Mouse (Mus musculus): ENCODE results near the gene Glis1. TPM values are rescaled to one million over a fixed set of nuclear protein-coding genes. Genes with fewer than 3 reads are reported as not detected.

Gene Glis1
- total RNA-seq (2014; fragmentation: Nextera tagmentation) = 0.38 TPM in 1 of 2 replicates, not detected in the other
- total RNA-seq (2017) = 0.16 TPM in 1 of 2 replicates, not detected in the other
- polyA plus RNA-seq (2012) = 0.20 and 0.23 TPM in 2 replicates

DNA sequence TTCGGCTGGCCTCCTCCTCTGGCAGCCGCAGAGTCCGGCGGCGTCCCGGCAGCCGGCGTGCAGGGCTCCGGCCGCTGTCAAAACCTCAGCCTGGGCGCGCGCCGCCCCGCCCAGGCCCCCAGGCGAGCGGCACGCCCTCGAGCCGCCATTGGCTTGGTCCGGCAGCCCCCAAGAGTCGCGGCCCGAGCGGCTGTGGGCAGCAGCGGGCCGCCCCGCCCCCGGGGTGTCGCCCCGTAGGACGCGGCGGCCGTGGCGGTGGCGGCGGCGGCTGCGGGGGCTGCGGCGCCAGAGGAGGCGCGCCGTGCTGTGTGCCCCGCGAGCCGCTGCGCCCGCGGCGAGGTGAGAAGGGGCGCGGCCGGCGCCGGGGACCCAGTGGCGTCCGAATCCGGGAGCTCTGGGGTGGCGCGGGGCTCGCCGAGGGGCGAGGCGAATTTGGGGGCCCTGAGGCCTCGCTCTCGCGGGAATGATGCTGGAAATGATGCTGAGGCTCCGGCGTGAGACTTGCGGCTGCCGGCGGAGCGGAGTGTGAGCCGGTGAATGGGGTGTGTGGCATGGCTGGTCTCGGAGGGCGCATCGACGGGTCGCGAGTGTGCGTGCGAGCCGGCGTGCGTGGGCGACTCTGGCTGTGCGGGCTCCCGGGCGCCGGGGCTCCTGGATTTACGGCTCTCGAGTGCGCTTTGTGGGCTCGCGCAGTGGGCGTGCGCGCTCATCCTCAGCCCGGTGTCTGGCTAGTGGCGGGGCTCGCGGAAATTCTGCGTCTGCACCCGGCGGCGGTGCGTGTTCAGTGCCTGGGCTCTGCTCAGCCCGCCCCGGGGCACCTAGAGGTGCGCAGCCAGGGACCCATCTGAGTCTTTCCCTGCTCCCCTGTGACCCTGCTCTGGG, at the start of gene Glis1:
Gene Glis1, plus strand, starts transcription at position 236 of the 882 bp plus-strand sequence.
- H3K4me3 ChIP-seq (ENCODE audit: low read depth, low read length) = peak within 1 kb of the TSS; percentile 61; the same call in 1 of the 2 replicates
- DNase-seq (ENCODE audit: low spot score) = no peak
- no peak for ATAC-seq (ENCODE audit: extremely low read depth, insufficient number of reproducible peaks, low FRiP score, poor library complexity, severe bottlenecking)
- no peaks in the 10 kb centered on the region; the same call in 1 of the 2 replicates for H3K4me1 ChIP-seq (ENCODE audit: insufficient read depth, low read depth, low read length)
- H3K9me3 ChIP-seq (replicated peaks) = peaks cover 7% of the 10 kb centered on the region; the same call in 1 of the 2 replicates
- peaks cover 47% of the 10 kb centered on the region for H3K27me3 ChIP-seq (ENCODE audit: insufficient read depth, low read length)
- H3K36me3 ChIP-seq (replicated peaks) = no peaks in the 10 kb centered on the region
- TF ChIP-seq POLR2AphosphoS5 (IDR thresholded peaks at IDR 0.05; ENCODE audit: insufficient replicate concordance, low read depth, low read length) (no peak), GATA2 (IDR thresholded peaks at IDR 0.05; ENCODE audit: borderline replicate concordance, low read depth, low read length) (no peak), CTCF (IDR thresholded peaks at IDR 0.05; ENCODE audit: low read depth, low read length) (no peak), TAL1 (conservative IDR thresholded peaks at IDR 0.05; ENCODE audit: low read depth, low read length) (no peak), GATA1 (IDR thresholded peaks at IDR 0.05; ENCODE audit: borderline replicate concordance, low read length) (no peak)

DNA sequence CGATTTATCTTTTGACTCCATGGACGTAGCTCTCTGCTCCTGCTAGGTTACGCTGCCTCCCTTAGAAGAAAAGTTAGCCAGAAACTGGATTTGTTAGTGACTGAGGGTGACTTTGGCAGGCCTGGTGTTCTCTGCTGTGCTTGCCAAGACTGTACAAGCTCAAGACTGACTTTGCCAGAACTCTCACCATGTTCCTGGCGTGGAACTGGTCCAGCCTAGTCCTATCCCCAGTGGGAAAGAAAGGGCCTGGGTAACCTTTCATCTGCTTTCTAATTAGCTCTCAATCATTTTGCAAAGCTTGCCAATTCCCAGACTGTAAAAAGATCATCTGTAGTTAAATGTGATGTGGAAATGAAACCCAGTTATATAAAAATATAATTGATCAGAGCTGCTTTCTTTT, 47.4 kb upstream of the Glis1 start:
- Histone ChIP-seq H3K9me3 (replicated peaks) (no peaks in the 10 kb centered on the region), H3K27me3 (ENCODE audit: insufficient read depth, low read length) (no peaks in the 10 kb centered on the region), H3K36me3 (replicated peaks) (peaks cover 94% of the 10 kb centered on the region), H3K4me1 (ENCODE audit: insufficient read depth, low read depth, low read length) (no peaks in the 10 kb centered on the region), H3K4me3 (ENCODE audit: low read depth, low read length) (no peak overlapping the region)
- ATAC-seq (ENCODE audit: extremely low read depth, insufficient number of reproducible peaks, low FRiP score, poor library complexity, severe bottlenecking) = no peak
- TF ChIP-seq CTCF (IDR thresholded peaks at IDR 0.05; ENCODE audit: low read depth, low read length) (no peak), GATA1 (IDR thresholded peaks at IDR 0.05; ENCODE audit: borderline replicate concordance, low read length) (no peak), POLR2AphosphoS5 (IDR thresholded peaks at IDR 0.05; ENCODE audit: insufficient replicate concordance, low read depth, low read length) (no peak), TAL1 (conservative IDR thresholded peaks at IDR 0.05; ENCODE audit: low read depth, low read length) (no peak), GATA2 (IDR thresholded peaks at IDR 0.05; ENCODE audit: borderline replicate concordance, low read depth, low read length) (no peak)
- DNase-seq (ENCODE audit: low spot score) = no peak

DNA sequence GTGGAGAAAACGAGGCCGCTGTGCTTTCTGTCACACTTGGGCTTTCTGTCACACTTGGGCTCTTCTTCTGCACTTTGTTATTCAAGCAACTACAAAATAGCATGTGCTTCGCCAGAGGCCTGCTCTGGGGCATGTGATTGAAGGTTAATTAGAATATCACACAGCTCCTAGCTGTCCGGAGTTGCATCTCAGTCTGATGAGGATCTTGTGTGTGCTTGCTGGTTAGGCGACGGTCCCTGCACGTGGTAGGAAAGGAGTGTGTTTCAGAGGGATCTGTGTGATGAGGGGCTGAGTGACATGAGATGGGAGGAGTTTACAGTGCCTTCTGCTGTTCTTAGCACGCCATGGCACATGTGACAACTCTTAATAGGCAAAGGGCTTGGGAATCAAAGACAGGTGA, 46.9 kb upstream of the Glis1 start:
- no peaks in the 10 kb centered on the region for H3K9me3 ChIP-seq (replicated peaks)
- no peaks in the 10 kb centered on the region for H3K4me1 ChIP-seq (ENCODE audit: insufficient read depth, low read depth, low read length)
- ATAC-seq (ENCODE audit: extremely low read depth, insufficient number of reproducible peaks, low FRiP score, poor library complexity, severe bottlenecking) = no peak
- H3K36me3 ChIP-seq (replicated peaks) = peaks cover 95% of the 10 kb centered on the region
- DNase-seq (ENCODE audit: low spot score) = no peak
- H3K4me3 ChIP-seq (ENCODE audit: low read depth, low read length) = no peak overlapping the region
- TF ChIP-seq TAL1 (conservative IDR thresholded peaks at IDR 0.05; ENCODE audit: low read depth, low read length) (no peak), GATA1 (IDR thresholded peaks at IDR 0.05; ENCODE audit: borderline replicate concordance, low read length) (no peak), GATA2 (IDR thresholded peaks at IDR 0.05; ENCODE audit: borderline replicate concordance, low read depth, low read length) (no peak), CTCF (IDR thresholded peaks at IDR 0.05; ENCODE audit: low read depth, low read length) (no peak), POLR2AphosphoS5 (IDR thresholded peaks at IDR 0.05; ENCODE audit: insufficient replicate concordance, low read depth, low read length) (no peak)
- H3K27me3 ChIP-seq (ENCODE audit: insufficient read depth, low read length) = no peaks in the 10 kb centered on the region

GRCm38 (mm10) chr4:107388291-107388690, 46.1 kb upstream of the Glis1 start:
- TF ChIP-seq POLR2AphosphoS5 (IDR thresholded peaks at IDR 0.05; ENCODE audit: insufficient replicate concordance, low read depth, low read length) (no peak), TAL1 (conservative IDR thresholded peaks at IDR 0.05; ENCODE audit: low read depth, low read length) (no peak), GATA1 (IDR thresholded peaks at IDR 0.05; ENCODE audit: borderline replicate concordance, low read length) (no peak), CTCF (IDR thresholded peaks at IDR 0.05; ENCODE audit: low read depth, low read length) (no peak), GATA2 (IDR thresholded peaks at IDR 0.05; ENCODE audit: borderline replicate concordance, low read depth, low read length) (no peak)
- no peaks in the 10 kb centered on the region for H3K9me3 ChIP-seq (replicated peaks)
- no peaks in the 10 kb centered on the region for H3K27me3 ChIP-seq (ENCODE audit: insufficient read depth, low read length)
- no peaks in the 10 kb centered on the region for H3K4me1 ChIP-seq (ENCODE audit: insufficient read depth, low read depth, low read length)
- DNase-seq (ENCODE audit: low spot score) (no peak), ATAC-seq (ENCODE audit: extremely low read depth, insufficient number of reproducible peaks, low FRiP score, poor library complexity, severe bottlenecking) (no peak)
- no peak overlapping the region for H3K4me3 ChIP-seq (ENCODE audit: low read depth, low read length)
- H3K36me3 ChIP-seq (replicated peaks) = peaks cover 95% of the 10 kb centered on the region

DNA sequence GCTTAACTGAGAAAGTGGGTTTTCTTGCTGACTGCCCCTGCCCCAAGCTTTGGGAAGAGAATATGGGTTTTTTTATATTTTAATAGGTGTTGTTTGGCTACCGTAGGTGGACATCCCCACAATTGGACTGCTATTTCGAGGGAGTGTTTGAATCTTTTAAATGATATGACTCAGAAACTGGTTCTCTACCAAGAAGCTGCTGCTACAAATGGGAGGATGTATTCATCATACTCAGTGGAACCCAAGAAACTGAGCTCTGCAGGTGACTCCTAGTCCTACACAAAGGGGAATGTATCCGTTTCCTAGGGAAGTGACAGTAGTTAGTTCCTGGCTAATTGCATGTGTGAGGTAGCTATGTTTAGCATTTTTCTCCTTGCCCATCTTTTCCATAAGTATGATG, 45.0 kb upstream of the Glis1 start:
- H3K4me1 ChIP-seq (ENCODE audit: insufficient read depth, low read depth, low read length) = no peaks in the 10 kb centered on the region
- peaks cover 96% of the 10 kb centered on the region for H3K36me3 ChIP-seq (replicated peaks)
- DNase-seq (ENCODE audit: low spot score) = no peak
- TF ChIP-seq POLR2AphosphoS5 (IDR thresholded peaks at IDR 0.05; ENCODE audit: insufficient replicate concordance, low read depth, low read length) (no peak), TAL1 (conservative IDR thresholded peaks at IDR 0.05; ENCODE audit: low read depth, low read length) (no peak), GATA2 (IDR thresholded peaks at IDR 0.05; ENCODE audit: borderline replicate concordance, low read depth, low read length) (no peak), GATA1 (IDR thresholded peaks at IDR 0.05; ENCODE audit: borderline replicate concordance, low read length) (no peak), CTCF (IDR thresholded peaks at IDR 0.05; ENCODE audit: low read depth, low read length) (no peak)
- ATAC-seq (ENCODE audit: extremely low read depth, insufficient number of reproducible peaks, low FRiP score, poor library complexity, severe bottlenecking) = no peak
- H3K27me3 ChIP-seq (ENCODE audit: insufficient read depth, low read length) = no peaks in the 10 kb centered on the region
- H3K4me3 ChIP-seq (ENCODE audit: low read depth, low read length) = no peak overlapping the region
- no peaks in the 10 kb centered on the region for H3K9me3 ChIP-seq (replicated peaks)

DNA sequence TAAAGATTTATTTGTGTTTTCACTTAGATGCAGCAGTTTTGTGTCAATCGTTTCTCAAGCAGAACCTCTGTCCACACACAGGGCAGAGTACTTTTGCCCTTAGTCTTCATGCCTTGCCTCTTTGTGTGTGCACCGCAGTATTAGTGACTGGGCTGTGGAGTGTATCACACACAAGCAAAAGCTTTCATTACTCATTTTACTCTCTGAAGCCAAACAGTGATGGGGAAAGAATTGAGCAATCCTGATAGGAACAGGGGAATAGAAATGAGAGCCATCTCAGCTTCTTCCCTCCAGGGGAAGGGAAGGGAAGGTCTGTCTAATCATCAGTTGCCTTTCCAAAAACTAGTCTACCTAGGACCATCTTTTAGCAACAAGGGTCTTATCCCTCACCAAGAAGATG, 40.6 kb upstream of the Glis1 start:
- Histone ChIP-seq H3K36me3 (replicated peaks) (peaks cover 97% of the 10 kb centered on the region), H3K9me3 (replicated peaks) (no peaks in the 10 kb centered on the region), H3K4me3 (ENCODE audit: low read depth, low read length) (no peak overlapping the region), H3K4me1 (ENCODE audit: insufficient read depth, low read depth, low read length) (no peaks in the 10 kb centered on the region), H3K27me3 (ENCODE audit: insufficient read depth, low read length) (no peaks in the 10 kb centered on the region)
- ATAC-seq (ENCODE audit: extremely low read depth, insufficient number of reproducible peaks, low FRiP score, poor library complexity, severe bottlenecking) (no peak), DNase-seq (ENCODE audit: low spot score) (no peak)
- TF ChIP-seq GATA1 (IDR thresholded peaks at IDR 0.05; ENCODE audit: borderline replicate concordance, low read length) (no peak), GATA2 (IDR thresholded peaks at IDR 0.05; ENCODE audit: borderline replicate concordance, low read depth, low read length) (no peak), TAL1 (conservative IDR thresholded peaks at IDR 0.05; ENCODE audit: low read depth, low read length) (no peak), CTCF (IDR thresholded peaks at IDR 0.05; ENCODE audit: low read depth, low read length) (no peak), POLR2AphosphoS5 (IDR thresholded peaks at IDR 0.05; ENCODE audit: insufficient replicate concordance, low read depth, low read length) (no peak)

Data from G1E (cell line).